Mouse (Mus musculus) cerebellum, adult 2 months (tissue): ENCODE measurements at regions not wholly inside any gene's neighbourhood (a gene's known extent, or its start where the extent isn't known, plus 50 kb on each side); places are given as distances from the start of the nearest gene placed in this dataset.

Source experiments
- DNase-seq, 2 experiments: peaks; one replicate each; pipeline ENCODE4 v3.0.0; 2021
- H3K27ac ChIP-seq: fragments of 200-500 bp; 2 replicates; pipeline ENCODE4 v1.5.1; 2012; ENCODE audit warnings: low read length, control low read depth, inconsistent platforms; ENCODE audit not compliant: insufficient read depth
- H3K27me3 ChIP-seq: fragments of 200-500 bp; 2 replicates; pipeline ENCODE4 v1.6.1; 2012; ENCODE audit warnings: inconsistent platforms, mild to moderate bottlenecking, low read length, moderate library complexity; ENCODE audit not compliant: control insufficient read depth, insufficient read depth
- H3K4me1 ChIP-seq: fragments of 200-500 bp; 2 replicates; pipeline ENCODE4 v1.6.1; 2011; ENCODE audit warnings: low read length; ENCODE audit not compliant: control insufficient read depth, insufficient read depth
- H3K4me3 ChIP-seq: fragments of 200-500 bp; replicated peaks from 2 replicates; pipeline ENCODE3; 2011; ENCODE audit warnings: mild to moderate bottlenecking, low read depth, low read length, control low read depth; ENCODE audit not compliant: insufficient read depth
- CTCF ChIP-seq: fragments of 200-500 bp; IDR thresholded peaks from 2 replicates; pipeline ENCODE4 v1.5.1; 2011; ENCODE audit warnings: low read depth, mild to moderate bottlenecking, control low read depth, low read length, moderate library complexity, borderline replicate concordance; ENCODE audit not compliant: insufficient read depth
- POLR2A ChIP-seq: fragments of 200-500 bp; IDR thresholded peaks from 2 replicates; pipeline ENCODE4 v1.6.1; 2011; ENCODE audit warnings: low read length, control low read depth, borderline replicate concordance; ENCODE audit not compliant: insufficient read depth
- WGBS: fragments of 180-500 bp; shearing (Covaris S2); methylation state at CpG from one replicate; pipeline ENCODE4 v1.1.7; 2018; 5-methylcytosine and 5-hydroxymethylcytosine counted together

DNA sequence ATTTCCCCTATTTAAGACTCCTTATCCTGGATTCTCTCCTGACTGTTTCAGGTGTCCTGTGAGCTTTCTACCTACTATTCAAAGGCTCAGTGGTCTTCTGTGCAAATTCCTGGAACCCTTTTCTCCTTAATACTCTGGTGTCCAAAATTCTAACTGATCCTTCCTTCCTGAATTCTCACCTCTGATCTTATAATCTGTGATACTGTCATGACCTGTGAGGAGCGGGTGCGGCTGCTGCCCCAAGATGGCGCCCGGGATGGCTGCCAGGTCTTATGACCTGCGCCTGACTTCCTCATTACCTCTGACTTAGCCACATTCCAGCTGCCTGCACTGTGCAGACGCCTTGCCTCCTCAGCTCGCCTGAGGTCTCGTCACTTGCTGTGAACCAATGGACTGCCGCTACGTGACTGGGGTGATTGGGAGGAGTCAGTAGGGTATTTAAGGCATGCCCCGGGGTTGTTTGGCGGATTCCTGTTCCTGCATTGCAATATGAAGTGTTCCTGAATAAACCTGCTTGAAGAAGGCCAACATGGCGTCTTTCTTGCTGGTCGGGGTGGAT is 131.2 kb downstream of the Ptbp2 start:
- 95% methylated on average over 14 of the region's 14 CpGs for WGBS
- no peak overlapping the region for H3K27ac ChIP-seq
- no peaks in the 10 kb centered on the region for H3K4me1 ChIP-seq
- no peak overlapping the region for H3K4me3 ChIP-seq
- no peaks in the 10 kb centered on the region for H3K27me3 ChIP-seq
- TF ChIP-seq CTCF (no peak), POLR2A (no peak)
- no peak for DNase-seq

DNA sequence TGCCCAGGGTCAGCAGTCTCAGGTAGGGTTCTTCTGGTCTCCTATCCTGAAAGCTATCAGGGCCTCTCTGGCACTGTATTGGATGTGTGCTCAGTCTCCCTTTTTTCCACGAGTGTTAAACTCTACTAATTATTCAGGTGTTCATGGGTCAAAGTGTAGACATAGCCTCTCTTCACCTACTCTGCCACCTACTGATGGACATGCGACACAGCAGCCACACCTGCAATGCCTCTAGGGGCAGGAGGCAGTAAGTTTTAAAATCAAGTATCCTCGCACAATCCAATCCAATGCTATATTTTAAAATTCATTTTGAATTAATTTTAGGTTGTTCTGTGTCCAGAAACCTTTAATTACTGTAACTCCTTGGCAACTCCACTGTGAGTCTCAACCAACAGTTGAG is 145.6 kb downstream of the Ptbp2 start:
- no peak for DNase-seq
- Histone ChIP-seq H3K27me3 (no peaks in the 10 kb centered on the region), H3K4me1 (no peaks in the 10 kb centered on the region), H3K27ac (no peak overlapping the region), H3K4me3 (no peak overlapping the region)
- no peak for TF ChIP-seq POLR2A
- TF ChIP-seq CTCF = peak; percentile 16; the same call in 1 of the 2 replicates
- WGBS = 65% methylated on average over 3 of the region's 3 CpGs

DNA sequence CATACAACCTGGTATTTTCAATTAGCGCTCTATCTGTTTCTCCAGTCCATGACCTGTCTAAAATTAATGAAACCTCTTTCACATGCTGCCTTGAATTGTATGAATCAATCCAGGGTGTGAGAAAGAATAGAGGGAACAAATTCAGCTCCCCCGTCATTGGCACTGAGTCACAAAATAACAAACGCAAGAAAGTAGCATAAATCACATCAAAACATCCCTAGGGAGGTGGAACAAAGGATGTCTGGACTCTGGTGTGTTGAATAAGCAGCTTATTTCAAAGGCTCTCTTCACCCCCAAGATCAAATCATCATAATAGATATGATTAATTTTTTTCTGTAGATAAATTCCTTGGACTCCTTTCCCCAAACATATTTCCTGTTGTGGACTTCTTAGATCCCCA is 148.6 kb downstream of the Ptbp2 start:
- Histone ChIP-seq H3K27me3 (no peaks in the 10 kb centered on the region), H3K4me1 (no peaks in the 10 kb centered on the region), H3K4me3 (no peak overlapping the region), H3K27ac (no peak overlapping the region)
- TF ChIP-seq POLR2A (no peak), CTCF (no peak)
- 38% methylated on average over 3 of the region's 3 CpGs for WGBS
- no peak for DNase-seq

GRCm38 (mm10) chr3:119633516-119633915 is 150.8 kb downstream of the Ptbp2 start:
- H3K4me3 ChIP-seq = no peak overlapping the region
- no peaks in the 10 kb centered on the region for H3K4me1 ChIP-seq
- no peak overlapping the region for H3K27ac ChIP-seq
- no peak for DNase-seq
- WGBS = 71% methylated on average over 2 of the region's 2 CpGs
- H3K27me3 ChIP-seq = no peaks in the 10 kb centered on the region
- TF ChIP-seq POLR2A (no peak), CTCF (no peak)

- Histone ChIP-seq H3K4me1 (no peaks in the 10 kb centered on the region), H3K4me3 (no peak overlapping the region), H3K27ac (no peak overlapping the region), H3K27me3 (no peaks in the 10 kb centered on the region)
- TF ChIP-seq POLR2A = no peak
- 91% methylated on average over 1 of the region's 1 CpGs for WGBS
- DNase-seq = no peak
Measured at GRCm38 (mm10) chr3:119606116-119606515, 178.2 kb downstream of the Ptbp2 start.

DNA sequence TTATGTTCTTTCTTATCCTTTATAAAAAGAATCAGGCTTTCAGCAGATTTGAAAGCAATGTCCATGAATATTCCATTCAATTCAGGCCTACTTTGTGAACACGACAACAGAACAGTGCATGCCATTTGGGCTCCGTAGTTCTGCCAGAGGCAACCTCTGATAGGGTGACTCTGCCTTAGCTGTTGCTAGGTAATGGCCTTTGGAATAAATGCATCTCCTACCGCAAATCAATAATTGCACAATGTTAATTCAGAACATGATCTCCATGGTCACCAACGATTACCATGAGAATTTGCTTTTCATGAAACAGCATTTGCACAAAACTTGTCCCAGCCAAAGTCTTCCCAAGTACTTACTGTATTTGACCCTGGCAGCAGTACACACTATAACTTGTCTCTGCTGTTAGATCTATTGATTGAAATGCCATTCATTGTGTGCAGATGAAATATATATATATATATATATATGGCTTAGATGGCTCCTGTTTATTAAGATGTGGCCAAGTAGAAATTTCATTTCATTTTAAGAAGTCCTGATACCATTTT is 195.3 kb downstream of the Ptbp2 start:
- Histone ChIP-seq H3K27me3 (no peaks in the 10 kb centered on the region), H3K27ac (no peak overlapping the region), H3K4me1 (no peaks in the 10 kb centered on the region), H3K4me3 (no peak overlapping the region)
- no peak for DNase-seq
- 17% methylated on average over 4 of the region's 4 CpGs for WGBS
- TF ChIP-seq CTCF = no peak
- TF ChIP-seq POLR2A = no peak

DNA sequence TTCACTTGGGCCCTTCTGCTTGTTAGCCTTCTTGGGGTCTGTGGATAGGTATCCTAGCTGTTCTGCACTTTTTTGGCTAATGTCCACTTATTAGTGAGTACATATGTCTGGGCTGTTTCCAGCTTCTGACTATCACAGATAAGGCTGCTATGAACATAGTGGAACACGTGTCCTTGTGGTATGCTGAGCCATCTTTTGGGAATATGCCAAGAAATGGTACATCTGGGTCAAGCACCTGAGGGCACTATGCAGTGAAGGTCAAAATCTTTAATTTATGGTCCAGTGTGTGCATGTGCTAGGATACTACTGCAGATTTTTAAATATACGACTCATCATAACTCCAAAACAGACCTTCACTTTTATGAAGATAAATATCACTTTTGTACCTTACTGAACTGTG is 196.3 kb downstream of the Ptbp2 start:
- no peaks in the 10 kb centered on the region for H3K27me3 ChIP-seq
- TF ChIP-seq POLR2A (no peak), CTCF (no peak)
- no peak overlapping the region for H3K27ac ChIP-seq
- H3K4me1 ChIP-seq = no peaks in the 10 kb centered on the region
- no peak for DNase-seq
- WGBS = 60% methylated on average over 2 of the region's 2 CpGs
- H3K4me3 ChIP-seq = no peak overlapping the region

- H3K4me3 ChIP-seq = no peak overlapping the region
- no peak for DNase-seq
- no peak for TF ChIP-seq CTCF
- no peak for TF ChIP-seq POLR2A
- 75% methylated on average over 3 of the region's 3 CpGs for WGBS
- H3K4me1 ChIP-seq = no peaks in the 10 kb centered on the region
- no peaks in the 10 kb centered on the region for H3K27me3 ChIP-seq
- H3K27ac ChIP-seq = no peak overlapping the region
Measured at GRCm38 (mm10) chr3:119575516-119575915, 208.8 kb downstream of the Ptbp2 start.
